Mouse (Mus musculus) ES-E14 (cell line): ENCODE measurements around the gene Rnpepl1. TPM values are rescaled to one million over a fixed set of nuclear protein-coding genes. Genes with fewer than 3 reads are reported as not detected.

ENCODE experiments used
- DNase-seq: peaks from one replicate; pipeline ENCODE4 v3.0.0-alpha.2; 2013; ENCODE audit warnings: low read depth, low spot score
- H3K27ac ChIP-seq: 2 replicates; pipeline ENCODE4 v1.5.1; 2012; ENCODE audit warnings: low read depth, mild to moderate bottlenecking, low read length, moderate library complexity, mixed read lengths; ENCODE audit not compliant: poor library complexity, insufficient read depth, severe bottlenecking
- H3K36me3 ChIP-seq: 2 replicates; pipeline ENCODE4 v1.6.1; 2012; ENCODE audit warnings: mild to moderate bottlenecking, low read length, moderate library complexity, mixed read lengths; ENCODE audit not compliant: control insufficient read depth, poor library complexity, insufficient read depth, severe bottlenecking
- H3K4me1 ChIP-seq, 2 experiments: fragments of 150-350 bp in 1 of 2; sonication (generic) in 1 of 2; 2 replicates each; pipeline ENCODE4 v1.6.1; 2012; ENCODE audit warnings: low read length in 2 of 2, mild to moderate bottlenecking in 1 of 2, mixed read lengths in 1 of 2; ENCODE audit not compliant: control insufficient read depth in 2 of 2, insufficient read depth in 2 of 2, poor library complexity in 1 of 2
- H3K4me3 ChIP-seq, 2 experiments: fragments of 150-350 bp in 1 of 2; sonication (generic) in 1 of 2; 2 replicates each; pipeline ENCODE4 v1.5.1; 2012; ENCODE audit warnings: low read length in 2 of 2, low read depth in 1 of 2, mild to moderate bottlenecking in 1 of 2, mixed read lengths in 1 of 2; ENCODE audit not compliant: insufficient read depth in 1 of 2, poor library complexity in 1 of 2, severe bottlenecking in 1 of 2
- H3K9ac ChIP-seq: 2 replicates; pipeline ENCODE4 v1.6.1; 2012; ENCODE audit warnings: low read depth, mild to moderate bottlenecking, low read length, mixed read lengths; ENCODE audit not compliant: poor library complexity, insufficient read depth, severe bottlenecking
- H3K9me3 ChIP-seq: fragments of 150-350 bp; sonication (generic); 2 replicates; pipeline ENCODE4 v1.6.1; 2012; ENCODE audit warnings: low read depth, mild to moderate bottlenecking, low read length; ENCODE audit not compliant: control insufficient read depth, insufficient read depth
- CHD2 ChIP-seq: IDR thresholded peaks from 2 replicates; pipeline ENCODE4 v1.6.1; 2014; ENCODE audit warnings: mild to moderate bottlenecking, low read depth, low read length, inconsistent platforms
- HCFC1 ChIP-seq: IDR thresholded peaks from 2 replicates; pipeline ENCODE4 v1.6.1; 2012; ENCODE audit warnings: low read length, inconsistent platforms, borderline replicate concordance; ENCODE audit not compliant: insufficient read depth
- MAFK ChIP-seq: IDR thresholded peaks from 2 replicates; pipeline ENCODE4 v1.6.1; 2014; ENCODE audit warnings: mild to moderate bottlenecking, low read depth, low read length, inconsistent platforms; ENCODE audit not compliant: insufficient read depth
- ZC3H11A ChIP-seq: IDR thresholded peaks from 2 replicates; pipeline ENCODE4 v1.6.1; 2012; ENCODE audit warnings: low read depth, mild to moderate bottlenecking, inconsistent platforms, low read length, borderline replicate concordance
- ZNF384 ChIP-seq: IDR thresholded peaks from 2 replicates; pipeline ENCODE4 v1.6.1; 2012; ENCODE audit warnings: low read depth, low read length, inconsistent platforms
- in situ Hi-C, 2 experiments: fragments of 600-800 bp; cut with MboI; formaldehyde crosslinking; loops; one replicate each; pipeline ENCODE4 v1.15.1; 2025; ENCODE audit warnings: low sequenced_read_pairs in 2 of 2, inconsistent platforms in 1 of 2; ENCODE audit not compliant: unreplicated experiment in 2 of 2
- total RNA-seq: library from RNA; depleted of rRNA; stranded (reverse); fragments of 300-350 nt; gene quantifications from 2 replicates; pipeline ENCODE4 v1.2.3, GENCODE M21; 2012

The Rnpepl1 gene
- total RNA-seq, 1 experiment = 15.8 TPM

DNA sequence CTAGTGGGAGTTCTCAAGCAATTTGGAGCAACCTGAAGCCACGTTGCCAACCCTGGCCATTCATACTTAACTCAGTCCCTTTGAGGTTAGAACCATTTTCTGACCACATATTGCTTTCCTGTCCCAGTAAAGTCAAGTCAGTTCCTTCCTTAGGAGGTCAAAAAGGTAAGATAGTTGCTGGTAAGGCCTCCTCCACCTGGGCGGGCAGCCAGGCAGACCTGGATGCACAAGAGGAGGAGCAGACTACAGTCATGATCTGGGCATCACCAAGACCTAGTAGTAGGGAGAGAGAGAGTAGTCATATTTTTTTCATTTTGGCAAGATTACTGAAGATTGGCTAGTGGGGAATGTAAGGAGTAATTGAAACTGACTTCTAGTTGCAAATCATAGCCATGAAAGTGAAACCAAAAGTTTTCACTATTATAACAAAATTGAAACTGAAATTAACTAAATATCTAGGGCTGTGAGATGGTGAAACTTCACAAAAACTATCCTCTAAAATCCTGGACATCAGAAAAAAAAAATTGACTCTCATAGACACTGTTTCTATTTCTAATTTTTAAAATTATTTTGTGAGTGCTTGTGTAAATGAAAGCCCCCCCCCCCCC, 4.8 kb upstream of the Rnpepl1 start:
- Histone ChIP-seq H3K4me3 (no peak overlapping the region), H3K9me3 (no peaks in the 10 kb centered on the region), H3K36me3 (no peaks in the 10 kb centered on the region; the same call in 1 of the 2 replicates), H3K4me1 (peaks cover 0 to 8% of the 10 kb centered on the region in 2 experiments; a peak in 1 of 4 replicates), H3K9ac (no peak overlapping the region), H3K27ac (no peak overlapping the region)
- no peak for DNase-seq
- in situ Hi-C loops = no loop called here
- no peak for TF ChIP-seq CHD2
- TF ChIP-seq MAFK = no peak

DNA sequence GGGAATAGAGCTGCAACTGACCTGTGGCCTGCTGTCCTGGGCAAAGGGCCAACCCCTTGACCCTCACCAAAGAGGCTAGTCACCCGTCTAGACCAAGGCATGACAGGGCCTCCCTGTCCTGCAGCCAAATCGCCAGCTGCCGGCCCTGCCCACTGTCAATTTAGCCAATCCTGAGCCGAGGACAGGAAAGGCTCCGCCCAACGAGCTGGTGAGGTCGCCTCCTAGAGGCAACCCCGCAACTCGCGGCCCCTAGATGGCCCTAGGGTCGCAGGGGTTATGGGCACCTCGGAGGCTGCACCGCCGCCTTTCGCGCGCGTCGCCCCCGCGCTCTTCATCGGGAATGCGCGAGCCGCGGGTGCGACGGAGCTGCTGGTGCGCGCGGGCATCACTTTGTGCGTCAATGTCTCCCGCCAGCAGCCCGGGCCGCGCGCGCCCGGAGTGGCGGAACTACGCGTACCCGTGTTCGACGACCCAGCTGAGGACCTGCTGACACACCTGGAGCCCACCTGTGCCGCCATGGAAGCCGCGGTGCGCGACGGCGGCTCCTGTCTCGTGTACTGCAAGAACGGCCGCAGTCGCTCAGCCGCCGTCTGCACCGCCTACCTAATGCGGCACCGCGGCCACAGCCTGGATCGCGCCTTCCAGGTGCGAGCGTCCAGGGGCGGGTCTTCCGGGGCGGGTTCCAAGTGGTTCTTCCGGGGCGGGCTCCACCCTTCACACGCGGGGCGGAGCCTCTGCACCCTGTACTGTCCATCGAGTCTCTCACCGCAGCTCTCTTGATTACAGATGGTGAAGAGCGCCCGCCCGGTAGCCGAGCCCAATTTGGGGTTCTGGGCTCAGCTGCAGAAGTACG, 3.6 kb upstream of the Rnpepl1 start, which contains the start of gene Dusp28:
Gene Dusp28, plus strand, starts transcription at position 203 of the 853 bp plus-strand sequence.
- in situ Hi-C loops = no loop called here
- Histone ChIP-seq H3K9me3 (no peaks in the 10 kb centered on the region), H3K4me3 (peak within 1 kb of the TSS; percentile 89 to 98), H3K9ac (peak within 1 kb of the TSS; percentile 91), H3K27ac (peak within 1 kb of the TSS; percentile 42), H3K4me1 (peaks cover 0 to 13% of the 10 kb centered on the region in 2 experiments; a peak in 1 of 4 replicates), H3K36me3 (no peaks in the 10 kb centered on the region; the same call in 1 of the 2 replicates)
- DNase-seq = peak; percentile 77
- TF ChIP-seq MAFK (no peak), HCFC1 (peak; percentile 55; the same call in 1 of the 2 replicates)

DNA sequence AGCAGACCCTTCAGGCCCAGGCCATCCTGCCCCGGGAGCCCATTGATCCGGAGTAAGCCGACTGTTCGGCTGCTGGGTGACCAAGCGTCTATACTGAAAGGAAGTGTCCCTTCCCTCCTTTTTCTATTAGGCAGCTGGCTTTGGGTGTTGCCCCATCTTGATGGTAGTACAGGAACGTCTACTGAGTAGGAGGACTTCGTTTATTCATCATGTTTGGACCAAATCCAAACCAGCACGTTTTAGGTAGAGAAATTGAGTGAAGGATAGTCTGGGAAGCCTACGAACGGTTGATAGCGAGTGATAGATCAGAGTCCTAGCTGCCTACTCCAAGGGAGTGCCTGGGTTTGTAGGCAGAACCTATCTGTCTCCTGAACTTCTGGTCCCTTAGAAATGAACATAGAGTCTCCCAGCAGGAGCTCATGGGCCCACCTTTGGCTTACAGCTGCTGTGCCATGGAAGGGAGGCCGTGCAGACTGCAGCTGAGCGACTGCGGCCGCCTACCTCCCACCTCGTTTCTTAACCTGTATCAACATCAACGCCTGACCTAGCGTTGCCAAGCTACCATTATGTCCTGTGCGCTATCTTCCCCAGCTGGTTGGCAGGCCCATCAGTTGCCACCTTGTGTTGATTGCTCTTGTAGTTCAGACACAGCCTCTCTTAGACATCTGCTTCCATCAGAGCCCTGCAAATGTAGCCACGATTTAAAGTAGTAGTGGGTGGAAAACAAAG, 2.8 kb upstream of the Rnpepl1 start:
- peaks cover 0 to 13% of the 10 kb centered on the region in 2 experiments; a peak in 1 of 4 replicates for H3K4me1 ChIP-seq
- peak overlapping the region; percentile 73 for H3K9ac ChIP-seq
- no peak for TF ChIP-seq ZC3H11A
- no peak for TF ChIP-seq ZNF384
- no peak for TF ChIP-seq CHD2
- TF ChIP-seq HCFC1 = no peak
- TF ChIP-seq MAFK = no peak
- DNase-seq = no peak
- no peaks in the 10 kb centered on the region for H3K9me3 ChIP-seq
- in situ Hi-C loops = no loop called here
- H3K4me3 ChIP-seq = peak overlapping the region; percentile 89 to 98
- H3K36me3 ChIP-seq = no peaks in the 10 kb centered on the region; the same call in 1 of the 2 replicates
- H3K27ac ChIP-seq = no peak overlapping the region

DNA sequence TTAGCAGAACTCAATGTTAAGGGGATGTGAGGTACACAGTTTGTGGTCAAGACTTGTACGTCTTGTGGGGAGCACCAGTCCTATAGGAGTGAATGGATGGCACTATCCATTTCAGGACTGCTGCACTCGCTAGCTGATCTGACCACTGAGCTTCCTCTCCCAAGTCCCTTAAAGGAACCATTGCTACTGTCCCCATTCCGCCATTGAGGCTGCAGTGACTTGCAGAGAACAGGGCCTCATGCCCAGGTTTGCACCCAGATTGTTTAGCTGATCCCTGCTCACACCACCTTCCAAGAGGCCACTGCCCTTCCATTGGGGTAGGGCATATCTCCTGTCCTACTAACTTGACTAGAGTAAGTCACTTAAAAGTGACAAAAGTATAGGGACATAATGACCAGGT, 1.9 kb upstream of the Rnpepl1 start:
- Histone ChIP-seq H3K4me1 (peaks cover 0 to 10% of the 10 kb centered on the region in 2 experiments; a peak in 1 of 4 replicates), H3K4me3 (no peak overlapping the region), H3K36me3 (no peaks in the 10 kb centered on the region; the same call in 1 of the 2 replicates), H3K9me3 (no peaks in the 10 kb centered on the region), H3K27ac (no peak overlapping the region), H3K9ac (no peak overlapping the region)
- TF ChIP-seq CHD2 = no peak
- in situ Hi-C loops = no loop called here
- no peak for DNase-seq
